In the genomic region with DNA sequence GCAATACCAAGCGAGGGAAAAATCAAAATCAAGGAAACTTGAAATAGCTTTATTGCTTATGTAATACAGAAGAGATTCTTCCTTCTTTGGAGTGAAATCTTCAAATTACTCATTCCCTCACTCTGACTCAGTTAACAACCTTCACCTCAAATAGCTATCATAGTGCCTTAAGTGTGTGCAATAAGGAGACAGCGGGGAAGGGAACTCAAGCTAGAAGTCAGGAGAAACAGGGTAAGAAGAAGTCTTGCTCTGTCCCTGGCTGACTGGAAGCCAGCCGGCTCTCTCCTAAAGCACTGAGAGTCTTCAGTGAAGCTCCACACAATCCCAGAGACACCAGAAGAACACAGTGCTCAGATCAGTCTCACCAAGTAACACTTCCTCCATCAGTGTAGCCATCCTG, we compare ENCODE assay signal across 13 mouse cellular contexts.
"Had no signal": no experiment of that assay in that cellular context is flagged by ENCODE, and none has a peak within 500 bp of the region (broad histone marks: within the 10 kb centered on the region; RNA-seq: fewer than 3 reads in every experiment).

No protein-coding gene starts in this region.

- H3K27me3 ChIP-seq: limb, embryonic 12.5 days; liver, embryonic 13.5 days; lung, embryonic 15.5 days; megakaryocyte, embryonic 14.5 days; midbrain, embryonic 13.5 days had no signal

- H3K4me1 ChIP-seq: liver, embryonic 13.5 days; lung, embryonic 15.5 days; megakaryocyte, embryonic 14.5 days had no signal

- H3K4me3 ChIP-seq: limb, embryonic 12.5 days; liver, embryonic 13.5 days; lung, embryonic 15.5 days; megakaryocyte, embryonic 14.5 days; midbrain, embryonic 13.5 days had no signal

- ATAC-seq: liver, postnatal 0 days; midbrain, embryonic 13.5 days had no signal

- DNase-seq: kidney, adult 8-10 months; liver; liver, embryonic 13.5 days; liver, postnatal 0 days; lung, postnatal 14 days; thymus, adult 18-20 months; thymus, postnatal 14 days had no signal

- H3K27ac ChIP-seq: limb, embryonic 12.5 days; liver, embryonic 13.5 days; lung, embryonic 15.5 days; macrophage; midbrain, embryonic 13.5 days; stomach, postnatal 0 days had no signal
